Mouse (Mus musculus) CH12.LX (cell line): Measurements from ENCODE around the gene Cib4. TPM values are rescaled to one million over a fixed set of nuclear protein-coding genes. Genes with fewer than 3 reads are reported as not detected.

Experiments
- DNase-seq: peaks from one replicate; pipeline ENCODE4 v3.0.0-alpha.2; 2013; ENCODE audit errors: extremely low read depth
- H3K27ac ChIP-seq: 2 replicates; pipeline ENCODE4 v1.5.1; 2012; ENCODE audit warnings: low read depth, mild to moderate bottlenecking, control low read depth, moderate library complexity; ENCODE audit not compliant: insufficient read depth
- H3K27me3 ChIP-seq: replicated peaks from 2 replicates; pipeline ENCODE3; 2012; ENCODE audit warnings: inconsistent platforms
- H3K36me3 ChIP-seq, 2 experiments: replicated peaks in 1 of 2; 2 replicates each; pipeline versions ENCODE3 to v1.6.1; 2012; ENCODE audit warnings: inconsistent platforms in 1 of 2, low read length in 1 of 2, mild to moderate bottlenecking in 1 of 2, mixed read lengths in 1 of 2, moderate library complexity in 1 of 2; ENCODE audit not compliant: control insufficient read depth in 1 of 2, insufficient read depth in 1 of 2
- H3K4me1 ChIP-seq, 2 experiments: 2 replicates each; pipeline ENCODE4 v1.6.1; 2012; ENCODE audit warnings: inconsistent platforms in 1 of 2, moderate library complexity in 1 of 2; ENCODE audit not compliant: insufficient read depth in 2 of 2, control insufficient read depth in 1 of 2
- H3K4me2 ChIP-seq: 2 replicates; pipeline ENCODE4 v1.6.1; 2012; ENCODE audit warnings: low read depth, mild to moderate bottlenecking, control low read depth; ENCODE audit not compliant: poor library complexity, insufficient read depth, severe bottlenecking
- H3K4me3 ChIP-seq, 3 experiments: fragments of 150-350 bp in 1 of 3; sonication (generic) in 1 of 3; replicated peaks in 1 of 3; 2 replicates each; pipeline versions ENCODE3 to v1.5.1; 2011 to 2012; ENCODE audit warnings: low read depth in 2 of 3, low read length in 2 of 3, mild to moderate bottlenecking in 2 of 3, moderate library complexity in 2 of 3, control low read depth in 1 of 3, improper control_type of control experiment in 1 of 3, inconsistent platforms in 1 of 3, mixed read lengths in 1 of 3; ENCODE audit not compliant: poor library complexity in 1 of 3
- H3K79me2 ChIP-seq: replicated peaks from 2 replicates; pipeline ENCODE4 v1.6.1; 2012; ENCODE audit warnings: mild to moderate bottlenecking, moderate library complexity; ENCODE audit not compliant: control insufficient read depth, poor library complexity, insufficient read depth, severe bottlenecking; ENCODE audit errors: extremely low read depth
- H3K9ac ChIP-seq: 2 replicates; pipeline ENCODE4 v1.6.1; 2012; ENCODE audit warnings: low read depth, mild to moderate bottlenecking, control low read depth, moderate library complexity; ENCODE audit not compliant: insufficient read depth
- H3K9me3 ChIP-seq: replicated peaks from 2 replicates; pipeline ENCODE3; 2012; ENCODE audit warnings: low read length, inconsistent platforms, mixed read lengths
- CHD1 ChIP-seq: IDR thresholded peaks from 2 replicates; pipeline ENCODE4 v1.6.1; 2012; ENCODE audit warnings: low read depth, low read length, improper control_type of control experiment, inconsistent platforms
- ETS1 ChIP-seq: conservative IDR thresholded peaks from 2 replicates; pipeline ENCODE4 v1.6.1; 2012; ENCODE audit warnings: low read depth, mild to moderate bottlenecking, inconsistent platforms, low read length, improper control_type of control experiment, moderate library complexity
- JUN ChIP-seq: IDR thresholded peaks from 2 replicates; pipeline ENCODE4 v1.6.1; 2011; ENCODE audit warnings: low read depth, mild to moderate bottlenecking, low read length, improper control_type of control experiment, moderate library complexity; ENCODE audit not compliant: insufficient read depth
- KAT2A ChIP-seq: IDR thresholded peaks from 2 replicates; pipeline ENCODE4 v1.6.1; 2012; ENCODE audit warnings: low read length, improper control_type of control experiment, inconsistent platforms; ENCODE audit not compliant: insufficient replicate concordance
- MAFK ChIP-seq: IDR thresholded peaks from 2 replicates; pipeline ENCODE4 v1.6.1; 2011; ENCODE audit warnings: low read length, improper control_type of control experiment; ENCODE audit not compliant: insufficient replicate concordance
- MAX ChIP-seq: IDR thresholded peaks from 2 replicates; pipeline ENCODE4 v1.6.1; 2011; ENCODE audit warnings: low read length, improper control_type of control experiment
- MYC ChIP-seq: IDR thresholded peaks from 2 replicates; pipeline ENCODE4 v1.6.1; 2011; ENCODE audit warnings: low read depth, mild to moderate bottlenecking, improper control_type of control experiment, low read length
- NELFE ChIP-seq: IDR thresholded peaks from 2 replicates; pipeline ENCODE4 v1.6.1; 2011; ENCODE audit warnings: low read depth, low read length, improper control_type of control experiment
- POLR2A ChIP-seq: IDR thresholded peaks from 2 replicates; pipeline ENCODE4 v1.6.1; 2011; ENCODE audit warnings: low read depth, mild to moderate bottlenecking, improper control_type of control experiment, low read length
- RCOR1 ChIP-seq: conservative IDR thresholded peaks from 2 replicates; pipeline ENCODE4 v1.6.1; 2012; ENCODE audit warnings: low read depth, mild to moderate bottlenecking, inconsistent platforms, low read length, improper control_type of control experiment
- SIN3A ChIP-seq: IDR thresholded peaks from 2 replicates; pipeline ENCODE4 v1.6.1; 2012; ENCODE audit warnings: low read length, improper control_type of control experiment, inconsistent platforms
- TBP ChIP-seq: conservative IDR thresholded peaks from 2 replicates; pipeline ENCODE4 v1.6.1; 2011; ENCODE audit warnings: low read depth, low read length, improper control_type of control experiment
- UBTF ChIP-seq: IDR thresholded peaks from 2 replicates; pipeline ENCODE4 v1.6.1; 2012; ENCODE audit warnings: low read depth, mild to moderate bottlenecking, inconsistent platforms, low read length, improper control_type of control experiment, moderate library complexity
- USF2 ChIP-seq: conservative IDR thresholded peaks from 2 replicates; pipeline ENCODE4 v1.6.1; 2011; ENCODE audit warnings: low read depth, low read length, improper control_type of control experiment
- ZC3H11A ChIP-seq: IDR thresholded peaks from 2 replicates; pipeline ENCODE4 v1.6.1; 2012; ENCODE audit warnings: low read depth, mild to moderate bottlenecking, inconsistent platforms, low read length, improper control_type of control experiment
- ZKSCAN1 ChIP-seq: IDR thresholded peaks from 2 replicates; pipeline ENCODE4 v1.6.1; 2012; ENCODE audit warnings: low read depth, inconsistent platforms, low read length, improper control_type of control experiment, borderline replicate concordance
- ZMIZ1 ChIP-seq: IDR thresholded peaks from 2 replicates; pipeline ENCODE4 v1.6.1; 2012; ENCODE audit warnings: low read depth, mild to moderate bottlenecking, inconsistent platforms, low read length, improper control_type of control experiment
- dilution Hi-C: fragments of 300-500 bp; cut with MboI; formaldehyde crosslinking; loops from 2 replicates; pipeline ENCODE4 v1.14.3; 2020; ENCODE audit warnings: low sequenced_read_pairs; ENCODE audit not compliant: extremely low pct_unique_long_range_greater_than_20kb, extremely low pct_ligation_motif_present
- in situ Hi-C: fragments of 300-500 bp; cut with MboI; formaldehyde crosslinking; loops from 3 replicates; pipeline ENCODE4 v1.14.3; 2019; ENCODE audit warnings: low sequenced_read_pairs, low pct_ligation_motif_present, low pct_unique_long_range_greater_than_20kb, mixed read lengths
- polyA plus RNA-seq: library from polyadenylated mRNA; unstranded; fragments of >175 nt; gene quantifications from 2 replicates; pipeline ENCODE4 v1.2.1, GENCODE M21; 2012; ENCODE audit warnings: low read depth; ENCODE audit not compliant: insufficient read length
- total RNA-seq, 2 experiments: library from RNA; depleted of rRNA; stranded (reverse); fragments of 300-350 nt in 1 of 2; fragments of >200 nt in 1 of 2; gene quantifications; 2 replicates each; pipeline ENCODE4 v1.2.3; 2012 to 2014

Gene Cib4
- total and polyA plus RNA-seq, 3 experiments: not detected

GRCm38 (mm10) chr5:30587681-30588300 is 42.2 kb upstream of the Cib4 start, which contains the start of gene Kcnk3:
TSS of gene Kcnk3 (plus strand) at chr5:30588170.
- H3K79me2 ChIP-seq: no peaks in the 10 kb centered on the region
- no peaks in the 10 kb centered on the region for H3K36me3 ChIP-seq
- dilution Hi-C loops: no loop called here
- no peak within 1 kb of the TSS for H3K9ac ChIP-seq
- no peak for DNase-seq
- H3K4me3 ChIP-seq: no peak within 1 kb of the TSS
- H3K9me3 ChIP-seq: peaks cover 5% of the 10 kb centered on the region
- H3K4me1 ChIP-seq: peaks cover 3 to 15% of the 10 kb centered on the region in 2 experiments
- in situ Hi-C loops: no loop called here
- no peak within 1 kb of the TSS for H3K27ac ChIP-seq
- H3K4me2 ChIP-seq: peak within 1 kb of the TSS; percentile 47
- peaks cover 48% of the 10 kb centered on the region for H3K27me3 ChIP-seq
- TF ChIP-seq UBTF: no peak
- TF ChIP-seq ETS1: no peak
- TF ChIP-seq USF2: no peak
- TF ChIP-seq MAX: no peak
- TF ChIP-seq SIN3A: no peak
- TF ChIP-seq ZKSCAN1: no peak
- no peak for TF ChIP-seq KAT2A
- no peak for TF ChIP-seq MYC
- TF ChIP-seq RCOR1: no peak
- TF ChIP-seq MAFK: no peak
- TF ChIP-seq NELFE: no peak
- TF ChIP-seq JUN: no peak
- no peak for TF ChIP-seq ZC3H11A
- TF ChIP-seq TBP: no peak

DNA sequence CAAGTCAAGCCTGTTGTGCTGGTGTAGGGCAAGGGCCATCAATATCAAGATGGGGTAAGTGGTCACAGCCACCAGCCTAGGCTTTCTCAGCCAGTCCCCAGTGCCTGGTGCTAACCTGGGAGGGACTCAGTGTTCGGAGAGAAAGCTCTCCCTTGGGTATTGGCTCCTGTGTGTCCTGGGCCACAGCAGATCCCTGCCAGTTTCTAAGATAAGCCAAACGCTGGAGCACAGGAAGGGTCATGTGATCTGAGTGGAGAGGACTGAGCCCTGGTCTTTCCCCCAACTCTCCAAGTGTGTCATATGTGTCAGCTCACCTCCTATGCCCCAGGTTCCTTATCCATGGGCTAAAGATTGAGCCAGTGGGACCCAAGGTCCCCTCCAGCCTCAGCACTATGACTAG is 41.5 kb upstream of the Cib4 start:
- TF ChIP-seq UBTF: no peak
- no peak for TF ChIP-seq MAX
- no peak for TF ChIP-seq ZMIZ1
- no peak for TF ChIP-seq POLR2A
- no peak for TF ChIP-seq CHD1
- no peak for TF ChIP-seq RCOR1
- TF ChIP-seq, all 38 proteins: peak for 0
- peaks cover 5% of the 10 kb centered on the region for H3K9me3 ChIP-seq
- H3K4me1 ChIP-seq: peaks cover 7 to 8% of the 10 kb centered on the region in 2 experiments
- H3K9ac ChIP-seq: no peak overlapping the region
- peaks cover 48% of the 10 kb centered on the region for H3K27me3 ChIP-seq
- H3K36me3 ChIP-seq: no peaks in the 10 kb centered on the region
- dilution Hi-C loops (no loop called here), in situ Hi-C loops (no loop called here)
- no peak overlapping the region for H3K4me3 ChIP-seq
- H3K27ac ChIP-seq: no peak overlapping the region
- no peak overlapping the region for H3K4me2 ChIP-seq
- no peak for DNase-seq
- no peaks in the 10 kb centered on the region for H3K79me2 ChIP-seq
